Mouse (Mus musculus) neural tube, embryonic 14.5 days (tissue): ENCODE data around the gene Neo1. TPM values are rescaled to one million over a fixed set of nuclear protein-coding genes. Genes with fewer than 3 reads are reported as not detected.

ENCODE experiments used
- ATAC-seq: fragments of 200-750 bp; cut with Nextera tagmentation; 2 replicates; pipeline ENCODE4 v1.8.0; 2017; ENCODE audit warnings: low read depth, mild to moderate bottlenecking, moderate TSS enrichment, moderate library complexity
- H3K27ac ChIP-seq: fragments of 300-500 bp; sonication (generic); 2 replicates; pipeline ENCODE4 v1.5.1; 2014; ENCODE audit warnings: low read depth, mild to moderate bottlenecking, control low read depth, low read length, moderate library complexity, mixed read lengths
- H3K27me3 ChIP-seq: fragments of 300-500 bp; sonication (generic); 2 replicates; pipeline ENCODE4 v1.6.1; 2014; ENCODE audit warnings: low read length; ENCODE audit not compliant: control insufficient read depth, insufficient read depth
- H3K36me3 ChIP-seq: fragments of 300-500 bp; sonication (generic); 2 replicates; pipeline ENCODE4 v1.6.1; 2014; ENCODE audit warnings: low read length, mixed read lengths; ENCODE audit not compliant: control insufficient read depth, insufficient read depth
- H3K4me1 ChIP-seq: fragments of 300-500 bp; sonication (generic); 2 replicates; pipeline ENCODE4 v1.6.1; 2014; ENCODE audit warnings: low read length; ENCODE audit not compliant: control insufficient read depth, insufficient read depth
- H3K4me2 ChIP-seq: fragments of 300-500 bp; sonication (generic); 2 replicates; pipeline ENCODE4 v1.6.1; 2014; ENCODE audit warnings: mild to moderate bottlenecking, low read depth, low read length, control low read depth
- H3K4me3 ChIP-seq: fragments of 300-500 bp; sonication (generic); 2 replicates; pipeline ENCODE4 v1.5.1; 2014; ENCODE audit warnings: low read depth, low read length, control low read depth, mixed read lengths
- H3K9ac ChIP-seq: fragments of 300-500 bp; sonication (generic); replicated peaks from 2 replicates; pipeline ENCODE4 v1.6.1; 2014; ENCODE audit warnings: low read depth, mild to moderate bottlenecking, control low read depth, low read length, mixed read lengths
- H3K9me3 ChIP-seq: fragments of 300-500 bp; sonication (generic); 2 replicates; pipeline ENCODE4 v1.6.1; 2016; ENCODE audit warnings: low read length; ENCODE audit not compliant: control insufficient read depth
- WGBS: fragments of 180-500 bp; shearing (Covaris S2); extraction: QIAGEN DNeasy Blood & Tissue Kit; methylation state at CpG from one replicate; pipeline ENCODE4 v1.1.7; 2014; 5-methylcytosine and 5-hydroxymethylcytosine counted together
- polyA plus RNA-seq: library from polyadenylated mRNA; unstranded; fragments of >200 nt; fragmentation: Nextera tagmentation; extraction: Ambion mirVana; gene quantifications from 2 replicates; pipeline ENCODE4 v1.2.1, GENCODE M21; 2014

Gene Neo1
- polyA plus RNA-seq, 1 experiment from 2014 or later, result 59.7 TPM

- Histone ChIP-seq H3K4me2 (no peak overlapping the region), H3K4me3 (no peak overlapping the region), H3K9ac (no peak overlapping the region), H3K27me3 (no peaks in the 10 kb centered on the region), H3K9me3 (no peaks in the 10 kb centered on the region), H3K36me3 (no peaks in the 10 kb centered on the region), H3K4me1 (0 out of 2 replicates have a peak, but pooled peaks cover 2% of the 10 kb centered on the region), H3K27ac (no peak overlapping the region)
- no peak for ATAC-seq
- 76% methylated on average over 9 of the region's 9 CpGs for WGBS
Measured at GRCm38 (mm10) chr9:59060026-59060605, 23.9 kb upstream of the Neo1 start.

GRCm38 (mm10) chr9:59059158-59059557 is 22.9 kb upstream of the Neo1 start:
- ATAC-seq, result no peak
- Histone ChIP-seq H3K27me3 (no peaks in the 10 kb centered on the region), H3K4me3 (no peak overlapping the region), H3K9ac (no peak overlapping the region), H3K4me2 (no peak overlapping the region), H3K27ac (no peak overlapping the region), H3K36me3 (no peaks in the 10 kb centered on the region), H3K4me1 (0 out of 2 replicates have a peak, but pooled peaks cover 2% of the 10 kb centered on the region), H3K9me3 (no peaks in the 10 kb centered on the region)
- 76% methylated on average over 6 of the region's 6 CpGs for WGBS

GRCm38 (mm10) chr9:59058060-59058459 is 21.8 kb upstream of the Neo1 start:
- H3K9me3 ChIP-seq, result no peaks in the 10 kb centered on the region
- no peak overlapping the region for H3K9ac ChIP-seq
- H3K4me2 ChIP-seq, result no peak overlapping the region
- no peaks in the 10 kb centered on the region for H3K27me3 ChIP-seq
- no peaks in the 10 kb centered on the region for H3K36me3 ChIP-seq
- H3K4me3 ChIP-seq, result no peak overlapping the region
- 82% methylated on average over 6 of the region's 6 CpGs for WGBS
- H3K4me1 ChIP-seq, result 0 out of 2 replicates have a peak, but pooled peaks cover 2% of the 10 kb centered on the region
- no peak overlapping the region for H3K27ac ChIP-seq
- no peak for ATAC-seq

- Histone ChIP-seq H3K27me3 (no peaks in the 10 kb centered on the region), H3K4me1 (0 out of 2 replicates have a peak, but pooled peaks cover 2% of the 10 kb centered on the region), H3K9ac (no peak overlapping the region), H3K4me3 (no peak overlapping the region), H3K4me2 (no peak overlapping the region), H3K27ac (no peak overlapping the region), H3K9me3 (no peaks in the 10 kb centered on the region), H3K36me3 (no peaks in the 10 kb centered on the region)
- no peak for ATAC-seq
- WGBS, result 79% methylated on average over 8 of the region's 8 CpGs
Measured at GRCm38 (mm10) chr9:59056281-59056680, 20.0 kb upstream of the Neo1 start.

GRCm38 (mm10) chr9:59041805-59042204 is 5.6 kb upstream of the Neo1 start:
- Histone ChIP-seq H3K9me3 (no peaks in the 10 kb centered on the region), H3K27ac (no peak overlapping the region), H3K4me3 (no peak overlapping the region), H3K36me3 (no peaks in the 10 kb centered on the region), H3K9ac (no peak overlapping the region), H3K4me1 (0 out of 2 replicates have a peak, but pooled peaks cover 3% of the 10 kb centered on the region), H3K27me3 (no peaks in the 10 kb centered on the region), H3K4me2 (no peak overlapping the region)
- no peak for ATAC-seq

- Histone ChIP-seq H3K36me3 (no peaks in the 10 kb centered on the region), H3K27ac (peak overlapping the region; percentile 100), H3K27me3 (no peaks in the 10 kb centered on the region), H3K4me1 (peaks cover 17% of the 10 kb centered on the region), H3K4me3 (peak overlapping the region; percentile 98), H3K9me3 (no peaks in the 10 kb centered on the region), H3K9ac (peak overlapping the region; percentile 95), H3K4me2 (peak overlapping the region; percentile 79)
- ATAC-seq, result peak; percentile 57
- WGBS, result under 1% methylated on average over 48 of the region's 56 CpGs
Measured at GRCm38 (mm10) chr9:59036732-59037341, 596 bp upstream of the Neo1 start.

- peak overlapping the region; percentile 100 for H3K27ac ChIP-seq
- H3K4me1 ChIP-seq, result peaks cover 17% of the 10 kb centered on the region
- H3K36me3 ChIP-seq, result no peaks in the 10 kb centered on the region
- peak overlapping the region; percentile 98 for H3K4me3 ChIP-seq
- no peaks in the 10 kb centered on the region for H3K9me3 ChIP-seq
- H3K9ac ChIP-seq, result peak overlapping the region; percentile 95
- peak; percentile 26 for ATAC-seq
- H3K4me2 ChIP-seq, result peak overlapping the region; percentile 79
- H3K27me3 ChIP-seq, result no peaks in the 10 kb centered on the region
- WGBS, result 1% methylated on average over 40 of the region's 63 CpGs
Measured at GRCm38 (mm10) chr9:59035342-59036158, 691 bp downstream of the Neo1 start.

- peak overlapping the region; percentile 95; the same call in 1 of the 2 replicates for H3K9ac ChIP-seq
- ATAC-seq, result no peak
- peak overlapping the region; percentile 79 for H3K4me2 ChIP-seq
- peak overlapping the region; percentile 98 for H3K4me3 ChIP-seq
- 43% methylated on average over 5 of the region's 5 CpGs for WGBS
- no peaks in the 10 kb centered on the region for H3K9me3 ChIP-seq
- H3K27me3 ChIP-seq, result no peaks in the 10 kb centered on the region
- peaks cover 17% of the 10 kb centered on the region for H3K4me1 ChIP-seq
- no peaks in the 10 kb centered on the region for H3K36me3 ChIP-seq
- no peak overlapping the region for H3K27ac ChIP-seq
Measured at GRCm38 (mm10) chr9:59034836-59035235, 1.4 kb downstream of the Neo1 start.

GRCm38 (mm10) chr9:59033492-59033891 is 2.7 kb downstream of the Neo1 start:
- H3K9ac ChIP-seq, result no peak overlapping the region
- H3K36me3 ChIP-seq, result no peaks in the 10 kb centered on the region
- H3K4me2 ChIP-seq, result peak overlapping the region; percentile 79; the same call in 1 of the 2 replicates
- peaks cover 17% of the 10 kb centered on the region for H3K4me1 ChIP-seq
- no peaks in the 10 kb centered on the region for H3K9me3 ChIP-seq
- H3K4me3 ChIP-seq, result no peak overlapping the region
- no peaks in the 10 kb centered on the region for H3K27me3 ChIP-seq
- ATAC-seq, result no peak
- H3K27ac ChIP-seq, result no peak overlapping the region
- 56% methylated on average over 3 of the region's 3 CpGs for WGBS
